Mouse (Mus musculus) embryo, embryonic 11.5 days (tissue): ENCODE results near the gene Ccdc89.

Experiments used
- DNase-seq: peaks from one replicate; pipeline ENCODE4 v3.0.0-alpha.2; 2012; ENCODE audit warnings: low read depth, low spot score

Ccdc89 gene

GRCm38 (mm10) chr7:90426020-90427001 is at the start of gene Ccdc89:
Ccdc89 (plus strand) TSS chr7:90426577.
- DNase-seq = peak; percentile 79

GRCm38 (mm10) chr7:90384411-90384810 is 42.0 kb upstream of the Ccdc89 start:
- DNase-seq = no peak

- DNase-seq = no peak
Measured at GRCm38 (mm10) chr7:90386885-90387459, 39.4 kb upstream of the Ccdc89 start.

- DNase-seq = no peak
Measured at GRCm38 (mm10) chr7:90389765-90390164, 36.6 kb upstream of the Ccdc89 start.

- DNase-seq = no peak
Measured at GRCm38 (mm10) chr7:90395073-90395472, 31.3 kb upstream of the Ccdc89 start.

- no peak for DNase-seq
Measured at GRCm38 (mm10) chr7:90395928-90396327, 30.4 kb upstream of the Ccdc89 start.

GRCm38 (mm10) chr7:90409934-90410333 is 16.4 kb upstream of the Ccdc89 start:
- DNase-seq = peak; percentile 37

GRCm38 (mm10) chr7:90427006-90427405 is 629 bp downstream of the Ccdc89 start:
- no peak for DNase-seq

- DNase-seq = no peak
Measured at GRCm38 (mm10) chr7:90432221-90432620, 5.8 kb downstream of the Ccdc89 start.

- no peak for DNase-seq
Measured at GRCm38 (mm10) chr7:90440044-90440443, 13.7 kb downstream of the Ccdc89 start.

GRCm38 (mm10) chr7:90442070-90442469 is 15.7 kb downstream of the Ccdc89 start:
- no peak for DNase-seq

GRCm38 (mm10) chr7:90442518-90443080 is 16.2 kb downstream of the Ccdc89 start, which contains the start of gene Crebzf:
Crebzf (plus strand) TSS chr7:90442729.
- peak; percentile 96 for DNase-seq

GRCm38 (mm10) chr7:90443101-90444091 is 17.0 kb downstream of the Ccdc89 start:
- no peak for DNase-seq

- no peak for DNase-seq
Measured at GRCm38 (mm10) chr7:90444206-90444605, 17.8 kb downstream of the Ccdc89 start.

GRCm38 (mm10) chr7:90456149-90456844 is 29.9 kb downstream of the Ccdc89 start:
- no peak for DNase-seq

GRCm38 (mm10) chr7:90456845-90457468 is 30.6 kb downstream of the Ccdc89 start, which contains the start of gene Tmem126a:
Tmem126a (minus strand) TSS chr7:90457229.
- DNase-seq = peak; percentile 78

- DNase-seq = no peak
Measured at GRCm38 (mm10) chr7:90457517-90457916, 31.1 kb downstream of the Ccdc89 start.

- no peak for DNase-seq
Measured at GRCm38 (mm10) chr7:90460330-90460729, 34.0 kb downstream of the Ccdc89 start.

GRCm38 (mm10) chr7:90460930-90461329 is 34.6 kb downstream of the Ccdc89 start:
- no peak for DNase-seq

- no peak for DNase-seq
Measured at GRCm38 (mm10) chr7:90461441-90461840, 35.1 kb downstream of the Ccdc89 start.
